Mouse (Mus musculus) skeletal muscle tissue, adult 2 months (tissue): Measurements from ENCODE around the gene Oas2.
"Not testable (repeated sequence)": the region's sequence is repeated elsewhere in the genome, so short reads cannot be mapped to it uniquely, and the experiment has no call there.

Source experiments
- DNase-seq: peaks from one replicate; pipeline ENCODE4 v3.0.0-alpha.2; 2012; ENCODE audit warnings: low read depth, low spot score

The Oas2 gene

DNA sequence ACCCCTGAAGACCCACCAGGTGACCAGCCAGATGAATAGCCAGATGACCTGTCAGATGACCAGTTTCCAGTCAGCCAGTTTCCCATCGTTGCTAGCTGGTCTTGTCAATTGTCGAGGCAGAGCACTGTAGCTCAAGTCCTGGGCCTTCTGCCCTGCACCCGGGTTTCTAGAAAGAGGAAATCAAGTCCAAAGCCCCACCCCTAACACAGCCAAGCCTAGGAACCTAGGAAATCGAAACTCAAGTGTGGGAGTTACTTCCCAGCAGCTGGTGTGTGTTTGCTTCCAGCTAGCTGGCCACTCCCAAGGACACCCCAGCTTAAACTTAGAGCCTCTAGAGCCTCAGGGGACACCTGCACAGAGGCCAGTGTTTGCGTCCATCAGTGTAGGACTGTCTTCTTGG lies at the start of gene Oas2:
TSS of gene Oas2 (minus strand) at position 166 of the 400 bp plus-strand sequence.
- peak; percentile 31 for DNase-seq

- DNase-seq, result not testable (repeated sequence)
Observed at GRCm38 (mm10) chr5:120798943-120799342, 49.3 kb upstream of the Oas2 start.

GRCm38 (mm10) chr5:120798147-120798546 lies 48.5 kb upstream of the Oas2 start:
- not testable (repeated sequence) for DNase-seq

GRCm38 (mm10) chr5:120795480-120796034 lies 45.9 kb upstream of the Oas2 start, which contains the start of gene Oas1e:
Oas1e (minus strand) TSS chr5:120795530.
- not testable (repeated sequence) for DNase-seq

- DNase-seq, result no peak
Observed at GRCm38 (mm10) chr5:120793043-120793442, 43.4 kb upstream of the Oas2 start.

DNA sequence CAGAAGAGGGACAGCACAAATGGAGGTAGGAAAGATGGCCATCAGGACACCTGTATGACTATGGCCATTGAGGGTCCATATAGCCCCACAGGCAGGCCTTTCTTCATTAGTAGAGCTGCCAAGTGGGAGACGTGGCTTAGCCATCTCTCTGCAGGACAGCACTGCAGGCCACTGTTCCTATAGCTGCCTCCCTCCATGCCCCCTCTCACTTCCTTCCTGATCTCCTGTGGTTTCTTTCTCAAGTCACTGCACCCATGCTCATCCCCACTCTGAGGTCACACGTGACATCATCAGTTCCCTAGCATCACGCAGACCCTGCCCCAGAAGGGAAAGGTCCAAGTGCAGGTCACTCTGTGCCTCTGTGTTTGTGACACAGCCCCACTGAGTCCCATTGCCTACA lies 37.4 kb upstream of the Oas2 start:
- DNase-seq, result no peak

- no peak for DNase-seq
Observed at GRCm38 (mm10) chr5:120782446-120782845, 32.8 kb upstream of the Oas2 start.

GRCm38 (mm10) chr5:120781646-120782045 lies 32.0 kb upstream of the Oas2 start:
- DNase-seq, result no peak

- DNase-seq, result no peak
Observed at GRCm38 (mm10) chr5:120779922-120780321, 30.3 kb upstream of the Oas2 start.

- no peak for DNase-seq
Observed at GRCm38 (mm10) chr5:120778941-120779340, 29.3 kb upstream of the Oas2 start.

- DNase-seq, result no peak
Observed at GRCm38 (mm10) chr5:120777478-120777877, 27.8 kb upstream of the Oas2 start, which contains the start of gene Oas3. Oas3 (minus strand) TSS chr5:120777661.

DNA sequence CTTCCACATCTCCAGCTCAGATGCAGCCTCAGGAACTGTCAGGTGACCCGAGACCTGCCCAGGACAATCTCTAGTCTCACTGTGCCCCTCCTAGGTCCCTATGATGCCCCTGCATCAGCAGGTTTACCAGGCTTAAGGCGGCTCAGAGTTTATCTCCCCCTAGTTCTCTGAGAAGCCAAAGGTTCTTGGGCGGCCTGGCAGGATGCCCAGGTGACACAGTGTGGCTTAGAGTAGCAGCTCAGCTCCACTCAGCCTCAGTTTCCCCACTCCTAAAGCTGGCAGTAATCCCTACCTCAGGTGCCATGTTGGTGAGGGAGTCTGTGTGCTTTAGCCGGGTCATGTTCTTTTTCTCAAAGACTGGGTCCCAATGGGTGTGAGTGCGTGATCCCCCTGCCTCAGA lies 27.1 kb upstream of the Oas2 start:
- no peak for DNase-seq

- DNase-seq, result no peak
Observed at GRCm38 (mm10) chr5:120775287-120775985, 25.8 kb upstream of the Oas2 start.

- no peak for DNase-seq
Observed at GRCm38 (mm10) chr5:120769396-120769795, 19.7 kb upstream of the Oas2 start.

GRCm38 (mm10) chr5:120765010-120765409 lies 15.4 kb upstream of the Oas2 start:
- no peak for DNase-seq

GRCm38 (mm10) chr5:120761901-120762300 lies 12.2 kb upstream of the Oas2 start:
- DNase-seq, result no peak

DNA sequence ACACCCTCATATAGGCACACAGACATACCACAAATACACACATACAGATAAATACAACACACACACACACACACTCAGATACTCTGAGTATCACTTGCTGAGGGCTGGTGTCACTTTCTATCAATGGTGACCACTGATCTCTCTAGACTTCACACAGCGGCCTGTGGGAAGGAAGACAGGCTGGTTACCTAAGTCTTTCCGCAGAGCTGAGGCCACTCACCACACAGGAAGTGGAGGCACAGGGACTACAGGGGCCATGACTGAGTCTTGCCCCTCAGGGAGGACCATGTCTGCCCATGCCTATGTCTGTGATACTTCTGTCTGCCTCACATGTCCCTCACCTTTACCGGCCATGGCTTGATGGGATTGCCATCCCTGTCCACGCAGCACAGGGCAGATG lies 4.6 kb upstream of the Oas2 start:
- no peak for DNase-seq

DNA sequence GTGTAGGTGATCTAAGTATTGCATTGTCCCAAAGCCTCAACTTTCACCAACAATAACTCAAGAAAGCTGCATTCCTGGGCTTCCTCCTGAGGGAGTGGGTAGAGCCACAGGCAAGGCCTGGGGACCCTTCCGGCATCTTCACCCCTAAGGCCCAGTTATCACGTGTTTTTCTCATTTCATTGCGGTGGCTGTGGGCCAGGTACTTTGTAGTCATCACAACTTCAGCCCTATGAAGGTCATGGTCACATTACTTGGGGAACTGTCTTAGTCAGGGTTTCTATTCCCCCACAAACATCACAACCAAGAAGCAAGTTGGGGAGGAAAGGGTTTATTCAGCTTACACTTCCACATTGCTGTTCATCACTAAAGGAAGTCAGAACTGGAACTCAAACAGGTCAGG lies 3.1 kb upstream of the Oas2 start:
- no peak for DNase-seq

DNA sequence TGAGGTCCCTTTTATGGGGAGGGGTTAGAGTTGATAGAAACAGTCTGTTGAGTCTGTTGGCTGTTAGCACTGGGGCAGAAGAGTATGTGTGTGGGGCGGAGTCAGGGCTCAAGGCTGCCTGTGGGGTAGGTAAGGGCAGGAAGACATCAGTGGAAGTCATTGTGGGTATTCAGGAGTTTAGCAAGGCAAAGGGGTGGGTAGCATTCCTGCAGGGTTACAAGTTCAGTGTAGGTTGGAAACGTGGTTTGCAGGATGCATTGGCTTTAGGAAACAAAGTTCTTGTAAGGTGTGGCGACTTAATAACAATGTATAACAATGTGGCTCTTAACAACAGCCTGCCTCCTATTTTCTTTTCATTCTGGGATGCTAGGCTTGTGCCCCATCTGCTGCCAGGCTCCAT lies 1.6 kb upstream of the Oas2 start:
- no peak for DNase-seq

DNA sequence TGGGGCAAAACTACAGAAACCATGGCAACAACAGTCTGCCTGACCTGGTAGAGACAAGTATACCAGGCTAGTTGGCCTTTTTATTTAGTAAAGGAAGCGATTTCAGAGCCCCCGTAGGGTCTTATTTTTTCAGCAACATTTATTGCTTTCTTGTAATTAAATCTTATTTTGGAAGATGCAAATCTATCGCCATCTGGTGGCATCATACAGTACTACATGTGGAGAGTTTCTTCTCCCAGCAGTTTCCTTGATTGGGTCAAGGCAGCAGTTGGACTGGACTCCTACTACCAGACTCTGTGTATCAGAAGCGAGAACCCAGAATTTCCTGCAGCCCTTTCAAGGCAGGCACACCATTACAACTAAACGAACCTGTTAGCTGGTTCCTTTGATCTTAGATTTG lies 3.2 kb downstream of the Oas2 start:
- DNase-seq, result peak; percentile 25

DNA sequence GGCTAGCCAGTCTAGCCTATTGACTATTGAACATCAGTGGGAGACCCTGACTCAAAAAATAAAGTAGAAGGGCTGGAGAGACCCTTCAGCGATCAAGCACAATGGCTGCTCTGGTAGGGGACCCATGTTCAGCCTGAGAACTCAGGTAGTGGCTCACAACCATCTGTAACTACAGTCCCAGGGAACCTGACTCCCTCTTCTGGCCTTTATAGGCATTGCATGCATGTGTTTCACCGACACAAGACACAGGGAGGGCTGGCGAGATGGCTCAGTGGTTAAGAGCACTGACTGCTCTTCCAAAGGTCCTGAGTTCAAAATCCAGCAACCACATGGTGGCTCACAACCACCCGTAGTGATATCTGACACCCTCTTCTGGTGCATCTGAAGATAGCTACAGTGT lies 7.5 kb downstream of the Oas2 start:
- DNase-seq, result no peak

DNA sequence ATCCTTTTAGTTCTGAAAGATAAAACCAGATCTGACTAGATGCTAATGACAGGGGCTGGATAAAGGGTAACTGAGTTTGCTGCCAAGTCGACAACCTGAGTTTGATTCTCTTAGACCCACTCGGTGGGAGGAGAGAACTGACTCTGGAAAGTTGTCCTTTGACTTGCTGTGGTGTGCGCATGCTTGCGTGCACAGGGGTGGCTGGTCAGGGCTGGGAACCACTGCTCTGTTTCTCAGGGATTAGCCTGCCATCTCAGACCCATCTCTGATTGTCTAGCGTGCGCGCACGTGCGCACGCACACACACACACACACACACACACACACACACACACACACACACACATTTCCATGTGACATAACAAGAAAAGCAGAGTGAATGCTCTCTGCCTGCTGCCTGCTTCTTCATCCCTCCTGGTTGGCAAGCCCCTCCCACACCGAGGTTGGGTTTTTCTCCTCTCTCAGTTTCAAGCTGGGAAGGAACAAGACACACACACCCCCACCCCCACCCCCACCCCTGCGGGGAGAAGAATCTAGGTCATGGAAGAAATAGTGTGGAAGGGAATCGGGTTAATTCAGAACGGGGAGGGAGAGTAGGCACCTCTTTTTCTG lies 15.2 kb downstream of the Oas2 start:
- no peak for DNase-seq

DNA sequence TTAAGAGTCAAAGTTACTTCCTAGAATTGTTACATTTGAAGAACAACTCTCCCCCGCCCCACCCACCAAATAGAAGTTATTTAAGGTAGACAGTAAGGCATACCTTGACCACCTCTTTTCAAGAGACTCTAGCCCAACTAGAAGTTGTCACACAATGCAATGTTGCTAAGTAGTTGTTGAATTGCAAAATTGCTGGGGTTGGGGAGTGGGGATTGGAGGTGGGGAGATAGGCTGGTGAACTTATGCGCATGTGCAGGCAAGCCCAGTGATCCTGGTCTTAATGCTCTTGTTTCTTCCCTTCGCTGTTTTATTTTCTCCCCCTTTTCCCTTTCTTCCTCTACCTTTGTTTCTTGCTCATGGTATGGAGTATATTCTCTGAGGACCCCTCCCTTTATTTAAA lies 16.0 kb downstream of the Oas2 start:
- no peak for DNase-seq
